Mouse (Mus musculus) lung, postnatal 0 days (tissue): Measurements from ENCODE around the gene Pkmyt1. TPM values are rescaled to one million over a fixed set of nuclear protein-coding genes. Genes with fewer than 3 reads are reported as not detected.

ENCODE experiments used
- ATAC-seq: fragments of 200-750 bp; cut with Nextera tagmentation; 2 replicates; pipeline ENCODE4 v1.8.0; 2017; ENCODE audit warnings: moderate library complexity
- DNase-seq: peaks from one replicate; pipeline ENCODE4 v3.0.0-alpha.2; 2016; ENCODE audit warnings: low spot score
- H3K27ac ChIP-seq: fragments of 300-500 bp; sonication (generic); 2 replicates; pipeline ENCODE4 v1.5.1; 2014; ENCODE audit warnings: antibody characterized with exemption, mild to moderate bottlenecking, low read length, mixed read lengths
- H3K27me3 ChIP-seq: fragments of 300-500 bp; sonication (generic); replicated peaks from 2 replicates; pipeline ENCODE4 v1.6.1; 2014; ENCODE audit warnings: low read length, mixed read lengths; ENCODE audit not compliant: insufficient read depth
- H3K36me3 ChIP-seq: fragments of 300-500 bp; sonication (generic); 2 replicates; pipeline ENCODE4 v1.6.1; 2014; ENCODE audit warnings: low read length, mixed read lengths; ENCODE audit not compliant: insufficient read depth
- H3K4me1 ChIP-seq: fragments of 300-500 bp; sonication (generic); 2 replicates; pipeline ENCODE4 v1.6.1; 2014; ENCODE audit warnings: antibody characterized with exemption, low read depth, low read length, mixed read lengths; ENCODE audit not compliant: insufficient read depth
- H3K4me2 ChIP-seq: fragments of 300-500 bp; sonication (generic); replicated peaks from 2 replicates; pipeline ENCODE4 v1.6.1; 2014; ENCODE audit warnings: low read depth, mild to moderate bottlenecking, low read length, moderate library complexity, mixed read lengths
- H3K4me3 ChIP-seq: fragments of 300-500 bp; sonication (generic); 2 replicates; pipeline ENCODE4 v1.5.1; 2014; ENCODE audit warnings: low read depth, low read length
- H3K9ac ChIP-seq: fragments of 300-500 bp; sonication (generic); replicated peaks from 2 replicates; pipeline ENCODE4 v1.6.1; 2014; ENCODE audit warnings: low read depth, mild to moderate bottlenecking
- H3K9me3 ChIP-seq: fragments of 300-500 bp; sonication (generic); 2 replicates; pipeline ENCODE4 v1.6.1; 2016; ENCODE audit warnings: low read length, mixed read lengths
- CTCF ChIP-seq: IDR thresholded peaks from 2 replicates; pipeline ENCODE4 v1.5.1; 2016; ENCODE audit warnings: antibody characterized with exemption, mild to moderate bottlenecking
- EP300 ChIP-seq: IDR thresholded peaks from 2 replicates; pipeline ENCODE4 v1.6.1; 2016; ENCODE audit warnings: antibody characterized with exemption, mild to moderate bottlenecking, control low read depth
- WGBS: fragments of 180-500 bp; shearing (Covaris S2); extraction: QIAGEN DNeasy Blood & Tissue Kit; methylation state at CpG from one replicate; pipeline ENCODE4 v1.1.7; 2014; 5-methylcytosine and 5-hydroxymethylcytosine counted together
- polyA plus RNA-seq: library from polyadenylated mRNA; unstranded; fragments of >200 nt; fragmentation: Nextera tagmentation; extraction: Ambion mirVana; gene quantifications from 2 replicates; pipeline ENCODE4 v1.2.1, GENCODE M21; 2015

Pkmyt1 gene
- polyA plus RNA-seq, 1 experiment from 2014 or later = 10.4 TPM

DNA sequence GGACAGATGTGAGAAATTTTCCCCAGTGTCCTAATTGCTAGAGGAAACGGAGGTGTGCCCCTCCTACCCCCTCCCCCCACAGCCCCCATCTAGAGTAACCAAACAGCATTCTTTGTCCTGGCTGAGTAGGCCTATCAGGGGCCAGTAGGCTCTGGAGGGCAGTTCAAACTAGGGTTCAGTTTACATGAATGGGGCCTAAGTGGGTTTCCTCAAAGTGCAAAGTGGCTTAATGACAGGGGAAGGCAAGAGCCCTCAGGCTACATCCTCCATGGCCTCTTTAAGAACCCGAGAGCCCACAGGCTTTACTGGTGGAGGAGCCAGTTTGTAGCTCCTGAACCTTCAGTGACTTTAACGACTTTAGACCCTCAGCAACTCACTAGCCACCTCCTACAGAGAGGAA, 30.3 kb upstream of the Pkmyt1 start:
- DNase-seq (no peak), ATAC-seq (no peak)
- WGBS = 12% methylated on average over 3 of the region's 3 CpGs
- Histone ChIP-seq H3K27ac (no peak overlapping the region), H3K27me3 (no peaks in the 10 kb centered on the region), H3K9me3 (no peaks in the 10 kb centered on the region), H3K9ac (no peak overlapping the region), H3K4me1 (no peaks in the 10 kb centered on the region), H3K36me3 (no peaks in the 10 kb centered on the region), H3K4me2 (no peak overlapping the region), H3K4me3 (no peak overlapping the region)
- TF ChIP-seq CTCF (no peak), EP300 (no peak)

DNA sequence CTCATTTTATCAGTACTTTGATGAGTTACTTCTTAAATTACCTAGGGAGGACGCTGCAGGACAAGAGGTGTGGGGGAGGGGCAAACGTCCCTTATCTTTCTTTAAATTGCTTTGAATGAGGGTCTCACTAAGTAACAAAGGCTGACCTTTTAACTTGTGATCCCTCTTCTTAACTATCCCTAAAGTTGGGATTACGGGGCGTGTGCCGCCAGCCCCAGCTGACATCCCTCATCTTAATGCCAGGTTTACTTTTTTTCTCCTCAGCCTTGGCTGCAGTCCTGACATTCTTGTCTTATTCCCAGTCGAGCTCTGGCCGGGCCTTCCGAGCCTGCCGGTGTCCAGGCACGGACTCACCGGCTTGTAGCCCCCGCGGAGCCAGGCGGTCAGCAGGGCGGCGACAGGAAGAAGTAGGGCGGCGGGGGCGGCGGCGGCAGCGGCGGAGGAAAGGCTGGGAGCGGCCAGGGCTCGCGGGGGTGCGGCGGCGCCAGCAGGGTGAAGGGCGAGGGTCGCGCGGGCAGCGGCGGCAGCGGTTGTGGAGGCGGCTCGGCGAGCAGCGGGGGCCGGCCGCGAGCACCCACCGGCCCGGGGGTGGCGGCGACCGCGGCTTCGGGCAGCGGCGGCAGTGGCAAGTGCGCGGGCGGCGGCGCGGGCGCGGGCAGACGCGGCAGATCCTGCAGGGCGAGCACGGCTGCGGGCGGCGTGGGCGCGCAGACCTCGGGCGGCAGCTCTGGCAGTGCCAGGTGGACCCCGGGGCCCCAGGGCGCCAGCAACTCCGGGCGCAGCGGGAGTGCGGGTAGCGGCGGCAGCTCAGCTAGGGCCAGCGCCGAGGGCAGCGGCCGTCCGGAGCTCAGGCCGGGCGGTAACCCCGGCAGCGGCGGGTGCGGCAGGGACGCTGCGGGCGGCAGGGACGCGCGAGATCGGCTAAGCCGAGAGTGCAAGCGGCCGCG, 26.7 kb upstream of the Pkmyt1 start:
- TF ChIP-seq CTCF = no peak; the same call in 1 of the 2 replicates
- TF ChIP-seq EP300 = no peak
- H3K36me3 ChIP-seq = no peaks in the 10 kb centered on the region
- DNase-seq (peak; percentile 49), ATAC-seq (peak; percentile 56)
- no peaks in the 10 kb centered on the region for H3K4me1 ChIP-seq
- H3K27me3 ChIP-seq = no peaks in the 10 kb centered on the region
- H3K9ac ChIP-seq = peak overlapping the region; percentile 32; the same call in 1 of the 2 replicates
- WGBS = 2% methylated on average over 67 of the region's 101 CpGs
- peak overlapping the region; percentile 60 for H3K4me3 ChIP-seq
- H3K4me2 ChIP-seq = peak overlapping the region; percentile 100
- no peaks in the 10 kb centered on the region for H3K9me3 ChIP-seq
- H3K27ac ChIP-seq = no peak overlapping the region

- Histone ChIP-seq H3K27me3 (no peaks in the 10 kb centered on the region), H3K36me3 (no peaks in the 10 kb centered on the region), H3K4me2 (peak overlapping the region; percentile 100), H3K4me1 (no peaks in the 10 kb centered on the region), H3K4me3 (peak overlapping the region; percentile 60), H3K9me3 (no peaks in the 10 kb centered on the region), H3K9ac (no peak overlapping the region), H3K27ac (no peak overlapping the region)
- DNase-seq (peak; percentile 95), ATAC-seq (peak; percentile 99)
- WGBS = 2% methylated on average over 20 of the region's 28 CpGs
- TF ChIP-seq EP300 (no peak), CTCF (peak; percentile 93)
These were observed 26.1 kb upstream of the Pkmyt1 start for GRCm38 (mm10) chr17:23700079-23700478.

GRCm38 (mm10) chr17:23703301-23703700, 22.8 kb upstream of the Pkmyt1 start:
- Histone ChIP-seq H3K36me3 (no peaks in the 10 kb centered on the region), H3K4me1 (no peaks in the 10 kb centered on the region), H3K27ac (no peak overlapping the region), H3K4me2 (no peak overlapping the region), H3K9me3 (no peaks in the 10 kb centered on the region), H3K9ac (no peak overlapping the region), H3K27me3 (no peaks in the 10 kb centered on the region), H3K4me3 (no peak overlapping the region)
- 81% methylated on average over 9 of the region's 9 CpGs for WGBS
- ATAC-seq (no peak), DNase-seq (no peak)
- TF ChIP-seq CTCF = no peak
- TF ChIP-seq EP300 = no peak

- Histone ChIP-seq H3K4me1 (no peaks in the 10 kb centered on the region), H3K4me2 (no peak overlapping the region), H3K27me3 (no peaks in the 10 kb centered on the region), H3K36me3 (no peaks in the 10 kb centered on the region), H3K9me3 (no peaks in the 10 kb centered on the region), H3K4me3 (no peak overlapping the region), H3K9ac (no peak overlapping the region), H3K27ac (no peak overlapping the region)
- TF ChIP-seq CTCF (no peak), EP300 (no peak)
- DNase-seq (no peak), ATAC-seq (no peak)
- 35% methylated on average over 7 of the region's 7 CpGs for whole genome bisulfite sequencing
These were observed 21.4 kb upstream of the Pkmyt1 start for GRCm38 (mm10) chr17:23704741-23705140.

DNA sequence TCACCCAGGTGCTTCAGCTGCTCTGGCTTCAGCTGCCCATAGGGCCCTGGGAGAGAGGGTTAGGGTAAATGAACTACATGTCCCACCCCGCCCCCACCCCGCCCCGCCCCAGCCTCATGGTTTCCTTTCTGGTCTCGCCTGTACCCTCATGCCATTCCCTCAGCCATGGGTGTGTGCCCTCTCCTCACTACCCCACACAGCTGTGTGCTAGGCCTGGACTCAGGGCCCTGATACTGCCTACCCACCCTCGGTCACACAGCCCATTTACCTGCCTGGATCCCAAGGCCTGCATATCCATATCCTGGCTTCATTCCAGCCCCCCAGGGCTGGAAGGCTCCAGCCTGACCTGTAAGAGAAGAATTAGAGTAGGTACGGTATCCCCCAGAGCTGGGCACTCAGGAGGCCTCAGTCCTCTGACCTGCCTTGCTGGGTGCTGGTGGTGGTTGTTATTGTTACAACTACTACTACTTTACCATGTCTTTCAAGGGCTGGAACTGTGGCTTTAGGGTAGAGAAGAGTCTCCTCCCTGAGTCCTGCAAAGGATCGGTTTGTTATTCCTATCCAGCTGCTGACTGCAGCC, 20.5 kb upstream of the Pkmyt1 start:
- Histone ChIP-seq H3K27ac (no peak overlapping the region), H3K9me3 (no peaks in the 10 kb centered on the region), H3K27me3 (no peaks in the 10 kb centered on the region), H3K9ac (no peak overlapping the region), H3K4me2 (no peak overlapping the region), H3K4me1 (no peaks in the 10 kb centered on the region), H3K36me3 (no peaks in the 10 kb centered on the region), H3K4me3 (no peak overlapping the region)
- 69% methylated on average over 6 of the region's 7 CpGs for WGBS
- no peak for ATAC-seq
- DNase-seq = no peak
- no peak for TF ChIP-seq CTCF
- no peak for TF ChIP-seq EP300
